Mouse (Mus musculus) MEL (cell line): ENCODE data around the gene Ddx43. TPM values are rescaled to one million over a fixed set of nuclear protein-coding genes. Genes with fewer than 3 reads are reported as not detected.

ENCODE experiments used
- DNase-seq: peaks from one replicate; pipeline ENCODE4 v3.0.0; 2011; ENCODE audit warnings: low read depth, low spot score
- H3K27ac ChIP-seq: 2 replicates; pipeline ENCODE4 v1.5.1; 2012; ENCODE audit warnings: low read depth, mild to moderate bottlenecking, control low read depth, low read length, moderate library complexity; ENCODE audit not compliant: control insufficient read depth
- H3K27me3 ChIP-seq, 2 experiments: fragments of 150-350 bp in 1 of 2; sonication (generic) in 1 of 2; 2 replicates each; pipeline ENCODE4 v1.6.1; 2012; ENCODE audit warnings: low read length in 2 of 2, mild to moderate bottlenecking in 2 of 2, improper control_type of control experiment in 1 of 2, moderate library complexity in 1 of 2; ENCODE audit not compliant: insufficient read depth in 2 of 2, control insufficient read depth in 1 of 2
- H3K36me3 ChIP-seq, 2 experiments: 2 replicates each; pipeline ENCODE4 v1.6.1; 2012 to 2014; ENCODE audit warnings: low read length in 2 of 2, improper control_type of control experiment in 1 of 2, inconsistent platforms in 1 of 2, mild to moderate bottlenecking in 1 of 2; ENCODE audit not compliant: insufficient read depth in 2 of 2, control insufficient read depth in 1 of 2
- H3K4me1 ChIP-seq, 2 experiments: fragments of 150-350 bp in 1 of 2; sonication (generic) in 1 of 2; 2 replicates each; pipeline ENCODE4 v1.6.1; 2012; ENCODE audit warnings: low read length in 2 of 2, improper control_type of control experiment in 1 of 2, mild to moderate bottlenecking in 1 of 2; ENCODE audit not compliant: insufficient read depth in 2 of 2, control insufficient read depth in 1 of 2
- H3K4me3 ChIP-seq, 2 experiments: fragments of 150-350 bp in 1 of 2; sonication (generic) in 1 of 2; 2 replicates each; pipeline ENCODE4 v1.5.1; 2012; ENCODE audit warnings: low read depth in 2 of 2, low read length in 2 of 2, mild to moderate bottlenecking in 2 of 2, moderate library complexity in 2 of 2, control low read depth in 1 of 2, improper control_type of control experiment in 1 of 2; ENCODE audit not compliant: control insufficient read depth in 1 of 2, insufficient read depth in 1 of 2
- H3K79me2 ChIP-seq: 2 replicates; pipeline ENCODE4 v1.6.1; 2012; ENCODE audit warnings: mild to moderate bottlenecking, low read length, moderate library complexity; ENCODE audit not compliant: control insufficient read depth, poor library complexity, insufficient read depth
- H3K9ac ChIP-seq: 2 replicates; pipeline ENCODE4 v1.6.1; 2012; ENCODE audit warnings: low read depth, mild to moderate bottlenecking, control low read depth, low read length, moderate library complexity; ENCODE audit not compliant: control insufficient read depth, poor library complexity, severe bottlenecking
- H3K9me3 ChIP-seq: fragments of 150-350 bp; sonication (generic); replicated peaks from 2 replicates; pipeline ENCODE4 v1.6.1; 2012; ENCODE audit warnings: mild to moderate bottlenecking, low read length, improper control_type of control experiment, moderate library complexity; ENCODE audit not compliant: insufficient read depth
- BHLHE40 ChIP-seq: IDR thresholded peaks from 2 replicates; pipeline ENCODE4 v1.6.1; 2012; ENCODE audit warnings: low read depth, mild to moderate bottlenecking, inconsistent platforms, low read length, improper control_type of control experiment, borderline replicate concordance
- CHD2 ChIP-seq: IDR thresholded peaks from 2 replicates; pipeline ENCODE4 v1.6.1; 2011; ENCODE audit warnings: low read length, improper control_type of control experiment
- CTCF ChIP-seq, 3 experiments: IDR thresholded peaks in 2 of 3; conservative IDR thresholded peaks in 1 of 3; 2 replicates each; pipeline ENCODE4 v1.5.1; 2011 to 2012; ENCODE audit warnings: low read length in 3 of 3, low read depth in 2 of 3, mild to moderate bottlenecking in 2 of 3, improper control_type of control experiment in 1 of 3, inconsistent platforms in 1 of 3, mixed read lengths in 1 of 3, moderate library complexity in 1 of 3; ENCODE audit not compliant: control insufficient read depth in 1 of 3, insufficient read depth in 1 of 3, poor library complexity in 1 of 3, severe bottlenecking in 1 of 3
- EP300 ChIP-seq, 2 experiments: IDR thresholded peaks; 2 replicates each; pipeline ENCODE4 v1.6.1; 2011; ENCODE audit warnings: improper control_type of control experiment in 2 of 2, low read length in 2 of 2, low read depth in 1 of 2, mild to moderate bottlenecking in 1 of 2
- GATA1 ChIP-seq: IDR thresholded peaks from 2 replicates; pipeline ENCODE4 v1.6.1; 2011; ENCODE audit warnings: low read depth, low read length, improper control_type of control experiment
- HCFC1 ChIP-seq: IDR thresholded peaks from 2 replicates; pipeline ENCODE4 v1.6.1; 2012; ENCODE audit warnings: low read depth, mild to moderate bottlenecking, inconsistent platforms, low read length, improper control_type of control experiment, moderate library complexity
- JUND ChIP-seq: IDR thresholded peaks from 2 replicates; pipeline ENCODE4 v1.6.1; 2011; ENCODE audit warnings: low read depth, mild to moderate bottlenecking, improper control_type of control experiment, low read length
- MAX ChIP-seq: IDR thresholded peaks from 2 replicates; pipeline ENCODE4 v1.6.1; 2011; ENCODE audit warnings: low read length, improper control_type of control experiment
- MAZ ChIP-seq: IDR thresholded peaks from 2 replicates; pipeline ENCODE4 v1.6.1; 2012; ENCODE audit warnings: low read depth, mild to moderate bottlenecking, inconsistent platforms, low read length, improper control_type of control experiment
- MXI1 ChIP-seq: IDR thresholded peaks from 2 replicates; pipeline ENCODE4 v1.6.1; 2011; ENCODE audit warnings: mild to moderate bottlenecking, low read depth, low read length, improper control_type of control experiment
- MYB ChIP-seq: IDR thresholded peaks from 2 replicates; pipeline ENCODE4 v1.6.1; 2011; ENCODE audit warnings: mild to moderate bottlenecking, low read depth, low read length, improper control_type of control experiment
- POLR2AphosphoS2 ChIP-seq: IDR thresholded peaks from 2 replicates; pipeline ENCODE4 v1.6.1; 2011; ENCODE audit warnings: low read length, improper control_type of control experiment
- RCOR1 ChIP-seq: IDR thresholded peaks from 2 replicates; pipeline ENCODE4 v1.6.1; 2012; ENCODE audit warnings: low read depth, mild to moderate bottlenecking, inconsistent platforms, low read length, improper control_type of control experiment
- SMC3 ChIP-seq: IDR thresholded peaks from 2 replicates; pipeline ENCODE4 v1.6.1; 2011; ENCODE audit warnings: low read depth, low read length, improper control_type of control experiment
- TAL1 ChIP-seq: IDR thresholded peaks from 2 replicates; pipeline ENCODE4 v1.6.1; 2012; ENCODE audit warnings: mild to moderate bottlenecking, inconsistent platforms, low read length, moderate library complexity, mixed read lengths
- UBTF ChIP-seq: IDR thresholded peaks from 2 replicates; pipeline ENCODE4 v1.6.1; 2012; ENCODE audit warnings: low read depth, mild to moderate bottlenecking, inconsistent platforms, low read length, improper control_type of control experiment, moderate library complexity, borderline replicate concordance; ENCODE audit not compliant: insufficient read depth
- USF2 ChIP-seq, 2 experiments: IDR thresholded peaks; 2 replicates each; pipeline ENCODE4 v1.6.1; 2011 to 2012; ENCODE audit warnings: improper control_type of control experiment in 2 of 2, low read length in 2 of 2, borderline replicate concordance in 1 of 2, inconsistent platforms in 1 of 2, low read depth in 1 of 2, mild to moderate bottlenecking in 1 of 2; ENCODE audit not compliant: insufficient read depth in 1 of 2
- ZC3H11A ChIP-seq: IDR thresholded peaks from 2 replicates; pipeline ENCODE4 v1.6.1; 2012; ENCODE audit warnings: low read depth, mild to moderate bottlenecking, inconsistent platforms, low read length, improper control_type of control experiment
- ZMIZ1 ChIP-seq: IDR thresholded peaks from 2 replicates; pipeline ENCODE4 v1.6.1; 2012; ENCODE audit warnings: low read depth, mild to moderate bottlenecking, inconsistent platforms, low read length, improper control_type of control experiment, moderate library complexity
- ZNF384 ChIP-seq: IDR thresholded peaks from 2 replicates; pipeline ENCODE4 v1.6.1; 2012; ENCODE audit warnings: low read depth, mild to moderate bottlenecking, inconsistent platforms, low read length, improper control_type of control experiment
- polyA plus RNA-seq, 2 experiments: library from polyadenylated mRNA; stranded (reverse) in 1 of 2; unstranded in 1 of 2; fragments of >175 nt in 1 of 2; fragments of >200 nt in 1 of 2; gene quantifications; 2 replicates each; pipeline versions ENCODE4 v1.2.1 to v1.2.4; 2012; ENCODE audit warnings: low replicate concordance in 2 of 2, low read depth in 1 of 2; ENCODE audit not compliant: insufficient read length in 2 of 2, insufficient read depth in 1 of 2, missing spikeins in 1 of 2
- total RNA-seq: library from RNA; depleted of rRNA; stranded (reverse); fragments of 300-350 nt; gene quantifications from 2 replicates; pipeline ENCODE4 v1.2.3, GENCODE M21; 2012

The Ddx43 gene
- total and polyA plus RNA-seq, 3 experiments, result 5.5 to 7.2 TPM; not detected in 1

- TF ChIP-seq EP300 (IDR thresholded peaks at IDR 0.05; ENCODE audit: low read depth in 1 of 2, low read length in 2 of 2) (0 out of 4 replicates have a peak, but pooled peaks of 1 of the 2 experiments have one; percentile 1), MAZ (peak; percentile 51; the same call in 1 of the 2 replicates), ZNF384 (no peak), CTCF (IDR thresholded peaks at IDR 0.05 in 2 of 3, conservative IDR thresholded peaks at IDR 0.05 in 1 of 3; ENCODE audit: control insufficient read depth in 1 of 3, insufficient read depth in 1 of 3, low read depth in 2 of 3, low read length in 3 of 3, poor library complexity in 1 of 3, severe bottlenecking in 1 of 3) (no peak), JUND (no peak)
These were observed 940 bp downstream of the Ddx43 start (continued) for GRCm38 (mm10) chr9:78396517-78396916.

- Histone ChIP-seq H3K9me3 (no peaks in the 10 kb centered on the region), H3K9ac (no peak overlapping the region), H3K36me3 (peaks cover 9 to 11% of the 10 kb centered on the region in 2 experiments), H3K27ac (no peak overlapping the region), H3K4me3 (no peak overlapping the region), H3K4me1 (peaks cover 2 to 4% of the 10 kb centered on the region in 2 experiments; a peak in 3 of 4 replicates), H3K79me2 (peaks cover 13% of the 10 kb centered on the region), H3K27me3 (no peaks in the 10 kb centered on the region)
- no peak for DNase-seq
- TF ChIP-seq ZMIZ1 (no peak), POLR2AphosphoS2 (no peak), ZNF384 (no peak), ZC3H11A (no peak), HCFC1 (no peak), MAX (no peak), RCOR1 (no peak), MXI1 (no peak), TAL1 (no peak), MYB (no peak), SMC3 (no peak)
These were observed 5.0 kb downstream of the Ddx43 start for GRCm38 (mm10) chr9:78400570-78400969.

- Histone ChIP-seq H3K4me1 (peaks cover 2 to 4% of the 10 kb centered on the region in 2 experiments; a peak in 3 of 4 replicates), H3K36me3 (peaks cover 8 to 13% of the 10 kb centered on the region in 2 experiments), H3K9ac (no peak overlapping the region), H3K9me3 (no peaks in the 10 kb centered on the region)
- no peak for TF ChIP-seq BHLHE40
- TF ChIP-seq CHD2, result no peak
- TF ChIP-seq EP300 (IDR thresholded peaks at IDR 0.05; ENCODE audit: low read depth in 1 of 2, low read length in 2 of 2), result no peak
- TF ChIP-seq UBTF, result no peak
- no peak for TF ChIP-seq TAL1
- TF ChIP-seq USF2 (IDR thresholded peaks at IDR 0.05; ENCODE audit: borderline replicate concordance in 1 of 2, insufficient read depth in 1 of 2, low read depth in 1 of 2, low read length in 2 of 2), result no peak
- no peak for TF ChIP-seq GATA1
- TF ChIP-seq, all 39 proteins: peak for 0
- Histone ChIP-seq H3K79me2 (peaks cover 7% of the 10 kb centered on the region), H3K27me3 (no peaks in the 10 kb centered on the region), H3K4me3 (no peak overlapping the region), H3K27ac (no peak overlapping the region)
- no peak for DNase-seq
These were observed 6.0 kb downstream of the Ddx43 start for GRCm38 (mm10) chr9:78401596-78401995.
